Comparison of ENCODE assay signal across 14 mouse cellular contexts in genomic region chr11:31530851-31531250, GRCm38 (mm10).
"Had no signal": no experiment of that assay in that cellular context is flagged by ENCODE, and none has a peak within 500 bp of the region (broad histone marks: within the 10 kb centered on the region; RNA-seq: fewer than 3 reads in every experiment).

No protein-coding gene starts in this region.

- H3K27me3 ChIP-seq: midbrain, embryonic 12.5 days; neural tube, embryonic 12.5 days; stomach, embryonic 15.5 days had no signal

- H3K4me2 ChIP-seq: lung, embryonic 14.5 days; midbrain, embryonic 12.5 days; neural tube, embryonic 12.5 days; stomach, embryonic 15.5 days had no signal

- H3K9me3 ChIP-seq: midbrain, embryonic 10.5 days; midbrain, embryonic 12.5 days; neural tube, embryonic 12.5 days; stomach, embryonic 15.5 days had no signal

- H3K4me1 ChIP-seq: midbrain, embryonic 10.5 days; midbrain, embryonic 12.5 days; neural tube, embryonic 12.5 days; stomach, embryonic 15.5 days had no signal

- H3K36me3 ChIP-seq: midbrain, embryonic 10.5 days; midbrain, embryonic 12.5 days; neural tube, embryonic 12.5 days; stomach, embryonic 15.5 days had no signal

- H3K4me3 ChIP-seq: midbrain, embryonic 10.5 days; midbrain, embryonic 12.5 days; neural tube, embryonic 12.5 days; stomach, embryonic 15.5 days had no signal

- H3K27ac ChIP-seq: midbrain, embryonic 10.5 days; midbrain, embryonic 12.5 days; neural tube, embryonic 12.5 days; stomach, embryonic 15.5 days; stomach, postnatal 0 days had no signal

- DNase-seq: lung, adult 18-20 months; lung, embryonic 14.5 days; lung, postnatal 10 days; lung, postnatal 4 days; midbrain, embryonic 14.5 days; right cerebral cortex, postnatal 14 days; thymus, adult 2 months; thymus, postnatal 25 days; thymus, postnatal 4 days had no signal

- H3K9ac ChIP-seq: lung, embryonic 14.5 days; midbrain, embryonic 12.5 days; neural tube, embryonic 12.5 days; stomach, embryonic 15.5 days had no signal
